Mouse (Mus musculus): ENCODE results near the gene Aif1. TPM values are rescaled to one million over a fixed set of nuclear protein-coding genes. Genes with fewer than 3 reads are reported as not detected.
A peak's percentile ranks its signal among the peaks of the same experiment; 100 is the strongest.

Aif1 gene
- polyA plus RNA-seq, 1 experiment from 2014 or later = 22.8 TPM

DNA sequence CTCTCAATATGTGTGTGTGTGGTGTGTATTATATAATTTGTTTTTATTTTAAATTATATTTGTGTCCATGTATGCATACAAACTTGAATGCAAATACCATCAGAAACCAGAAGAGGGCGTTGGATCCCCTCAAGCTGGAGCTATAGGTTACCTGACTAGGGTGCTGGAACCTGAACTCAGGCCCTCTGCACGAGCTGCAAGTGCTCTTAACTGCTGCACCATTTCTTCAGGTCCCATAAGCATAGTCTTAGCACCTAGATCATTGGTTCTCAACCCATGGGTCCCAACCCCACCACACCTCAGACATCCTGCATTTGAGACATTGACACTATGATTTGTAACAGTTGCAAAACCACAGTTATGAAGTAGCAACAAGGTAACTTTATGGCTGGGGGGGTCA, 15.9 kb upstream of the Aif1 start:
- ATAC-seq (ENCODE audit: low read depth) = no peak
- WGBS (ENCODE audit: insufficient replicate concordance) = 38% methylated on average over 2 of the region's 2 CpGs
- Histone ChIP-seq H3K4me3 (ENCODE audit: low read depth, low read length) (no peak overlapping the region), H3K27me3 (ENCODE audit: control insufficient read depth, insufficient read depth, low read depth, low read length) (peaks cover 28% of the 10 kb centered on the region), H3K36me3 (ENCODE audit: control insufficient read depth, insufficient read depth) (no peaks in the 10 kb centered on the region), H3K9ac (ENCODE audit: low read depth, low read length) (no peak overlapping the region), H3K27ac (ENCODE audit: low read length) (no peak overlapping the region; the same call in 1 of the 2 replicates), H3K4me1 (ENCODE audit: control insufficient read depth, low read depth, low read length) (peaks cover 12% of the 10 kb centered on the region), H3K4me2 (ENCODE audit: low read depth, low read length) (no peak overlapping the region), H3K9me3 (replicated peaks; ENCODE audit: control insufficient read depth, low read length) (no peaks in the 10 kb centered on the region)

DNA sequence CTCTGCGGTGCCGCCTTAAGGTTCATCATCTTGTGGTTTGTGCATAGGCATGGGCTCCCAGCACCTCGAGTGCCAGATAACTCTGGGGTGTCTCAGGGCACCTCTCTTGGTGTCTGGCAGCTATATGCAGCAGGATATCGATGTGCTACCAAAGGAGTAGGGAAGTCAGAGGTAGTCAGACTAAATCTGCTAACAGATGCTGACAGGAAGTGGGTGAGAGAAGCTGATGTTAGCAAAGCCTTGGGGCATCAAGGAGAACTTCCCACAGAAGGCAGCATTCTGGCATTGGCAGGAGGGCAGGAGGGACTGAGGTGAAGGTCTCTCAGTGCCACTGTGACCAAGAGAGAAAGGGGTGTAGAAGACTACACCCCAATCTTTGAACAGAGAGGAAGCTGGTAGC, 14.2 kb upstream of the Aif1 start:
- Histone ChIP-seq H3K36me3 (ENCODE audit: control insufficient read depth, insufficient read depth) (no peaks in the 10 kb centered on the region), H3K9me3 (replicated peaks; ENCODE audit: control insufficient read depth, low read length) (no peaks in the 10 kb centered on the region), H3K4me3 (ENCODE audit: low read depth, low read length) (no peak overlapping the region), H3K9ac (ENCODE audit: low read depth, low read length) (no peak overlapping the region), H3K27ac (ENCODE audit: low read length) (peak overlapping the region; percentile 80), H3K27me3 (ENCODE audit: control insufficient read depth, insufficient read depth, low read depth, low read length) (peaks cover 12% of the 10 kb centered on the region), H3K4me2 (ENCODE audit: low read depth, low read length) (no peak overlapping the region), H3K4me1 (ENCODE audit: control insufficient read depth, low read depth, low read length) (peaks cover 14% of the 10 kb centered on the region)
- ATAC-seq (ENCODE audit: low read depth) = no peak
- WGBS (ENCODE audit: insufficient replicate concordance) = 12% methylated on average over 4 of the region's 4 CpGs

DNA sequence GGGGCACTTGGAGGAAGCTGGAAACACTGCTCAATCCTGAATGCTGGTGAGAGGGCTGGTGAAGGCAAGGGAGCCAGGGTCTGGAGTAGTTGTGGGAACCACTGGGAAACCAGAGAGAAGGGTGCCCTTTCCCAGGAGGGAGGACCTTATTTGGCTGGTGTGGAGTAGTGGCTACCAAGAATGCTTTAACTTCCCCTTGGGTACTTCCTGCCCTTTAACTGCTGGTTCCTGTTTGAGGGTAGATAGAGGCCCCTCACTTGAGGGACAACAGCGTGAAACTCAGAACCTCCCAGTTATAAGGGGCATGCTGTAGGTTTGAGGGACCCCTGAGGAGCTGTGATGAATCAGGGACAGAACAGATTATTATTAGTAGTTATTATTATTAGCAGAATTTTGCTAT, 13.3 kb upstream of the Aif1 start:
- peak; percentile 20; the same call in 1 of the 2 replicates for ATAC-seq (ENCODE audit: low read depth)
- H3K9me3 ChIP-seq (replicated peaks; ENCODE audit: control insufficient read depth, low read length) = no peaks in the 10 kb centered on the region
- H3K27me3 ChIP-seq (ENCODE audit: control insufficient read depth, insufficient read depth, low read depth, low read length) = peaks cover 3% of the 10 kb centered on the region
- peak overlapping the region; percentile 80 for H3K27ac ChIP-seq (ENCODE audit: low read length)
- H3K4me3 ChIP-seq (ENCODE audit: low read depth, low read length) = no peak overlapping the region
- 0 out of 2 replicates have a peak overlapping the region, but pooled peaks have one; percentile 0 for H3K4me2 ChIP-seq (ENCODE audit: low read depth, low read length)
- H3K9ac ChIP-seq (ENCODE audit: low read depth, low read length) = no peak overlapping the region
- H3K4me1 ChIP-seq (ENCODE audit: control insufficient read depth, low read depth, low read length) = peaks cover 11% of the 10 kb centered on the region
- WGBS (ENCODE audit: insufficient replicate concordance) = 3% methylated on average over 1 of the region's 1 CpGs
- H3K36me3 ChIP-seq (ENCODE audit: control insufficient read depth, insufficient read depth) = no peaks in the 10 kb centered on the region

- WGBS (ENCODE audit: insufficient replicate concordance) = 28% methylated on average over 7 of the region's 7 CpGs
- no peaks in the 10 kb centered on the region for H3K36me3 ChIP-seq (ENCODE audit: control insufficient read depth, insufficient read depth)
- peak within 1 kb of the TSS; percentile 32 for H3K4me3 ChIP-seq (ENCODE audit: low read depth, low read length)
- no peaks in the 10 kb centered on the region for H3K9me3 ChIP-seq (replicated peaks; ENCODE audit: control insufficient read depth, low read length)
- peak within 1 kb of the TSS; percentile 30; the same call in 1 of the 2 replicates for H3K4me2 ChIP-seq (ENCODE audit: low read depth, low read length)
- no peaks in the 10 kb centered on the region for H3K27me3 ChIP-seq (ENCODE audit: control insufficient read depth, insufficient read depth, low read depth, low read length)
- H3K4me1 ChIP-seq (ENCODE audit: control insufficient read depth, low read depth, low read length) = peaks cover 11% of the 10 kb centered on the region
- no peak within 1 kb of the TSS for H3K9ac ChIP-seq (ENCODE audit: low read depth, low read length)
- H3K27ac ChIP-seq (ENCODE audit: low read length) = peak within 1 kb of the TSS; percentile 80
- ATAC-seq (ENCODE audit: low read depth) = no peak
Measured at GRCm38 (mm10) chr17:35187959-35188610, 12.2 kb upstream of the Aif1 start, which contains the start of gene Lst1. Gene Lst1 (minus strand): TSS chr17:35188439.

DNA sequence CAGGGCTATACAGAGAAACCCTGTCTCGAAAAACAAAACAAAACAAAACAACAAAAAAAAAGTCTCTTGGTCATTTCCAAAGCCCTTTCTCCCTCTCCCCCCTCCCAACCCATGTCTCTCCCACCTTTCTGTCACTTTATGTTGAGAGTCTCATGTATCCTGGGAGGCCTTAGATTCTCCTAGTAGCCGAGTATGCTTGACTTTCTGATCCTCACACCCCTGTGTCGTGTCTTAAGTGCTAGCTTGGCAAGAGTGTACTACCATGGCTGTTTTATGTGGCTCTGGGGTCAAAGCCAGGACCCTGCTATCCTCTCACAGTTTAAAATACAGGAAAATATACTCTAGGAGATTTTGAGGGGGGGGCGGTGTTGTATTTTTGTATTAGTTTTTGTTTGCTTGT, 11.5 kb upstream of the Aif1 start:
- H3K27me3 ChIP-seq (ENCODE audit: control insufficient read depth, insufficient read depth, low read depth, low read length) = no peaks in the 10 kb centered on the region

DNA sequence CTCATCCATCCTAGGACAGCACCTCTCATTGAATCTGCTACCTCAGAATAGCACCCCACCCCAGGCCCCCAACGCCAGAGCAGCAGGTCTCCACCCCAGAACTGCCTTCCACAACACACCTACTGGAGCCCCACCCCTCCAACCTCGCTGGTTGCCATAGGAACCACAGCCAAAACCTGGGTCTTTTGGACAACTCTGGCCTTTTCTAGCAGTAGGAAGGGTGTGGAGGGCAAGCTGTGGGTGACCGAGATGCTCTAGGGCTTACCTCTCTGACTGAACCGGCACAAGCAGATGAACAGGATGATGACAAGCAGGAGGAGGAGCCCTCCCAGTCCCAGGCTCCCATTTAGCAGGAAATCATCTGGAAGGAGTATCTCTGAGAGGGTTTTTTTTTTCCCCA, 10.8 kb upstream of the Aif1 start:
- Histone ChIP-seq H3K4me1 (ENCODE audit: control insufficient read depth, low read depth, low read length) (peaks cover 11% of the 10 kb centered on the region), H3K9me3 (replicated peaks; ENCODE audit: control insufficient read depth, low read length) (no peaks in the 10 kb centered on the region), H3K4me2 (ENCODE audit: low read depth, low read length) (peak overlapping the region; percentile 54), H3K9ac (ENCODE audit: low read depth, low read length) (peak overlapping the region; percentile 15; the same call in 1 of the 2 replicates), H3K4me3 (ENCODE audit: low read depth, low read length) (peak overlapping the region; percentile 56), H3K27ac (ENCODE audit: low read length) (peak overlapping the region; percentile 67; the same call in 1 of the 2 replicates), H3K27me3 (ENCODE audit: control insufficient read depth, insufficient read depth, low read depth, low read length) (no peaks in the 10 kb centered on the region), H3K36me3 (ENCODE audit: control insufficient read depth, insufficient read depth) (no peaks in the 10 kb centered on the region)
- 0% methylated on average over 4 of the region's 4 CpGs for WGBS (ENCODE audit: insufficient replicate concordance)
- ATAC-seq (ENCODE audit: low read depth) = 0 out of 2 replicates have a peak, but pooled peaks have one; percentile 16

More for the DNA sequence above, 11.5 kb upstream of the Aif1 start:
- ATAC-seq (ENCODE audit: low read depth) = no peak
- H3K9ac ChIP-seq (ENCODE audit: low read depth, low read length) = no peak overlapping the region
- H3K4me1 ChIP-seq (ENCODE audit: control insufficient read depth, low read depth, low read length) = peaks cover 11% of the 10 kb centered on the region
- H3K4me3 ChIP-seq (ENCODE audit: low read depth, low read length) = peak overlapping the region; percentile 56
- H3K36me3 ChIP-seq (ENCODE audit: control insufficient read depth, insufficient read depth) = no peaks in the 10 kb centered on the region
- WGBS (ENCODE audit: insufficient replicate concordance) = 52% methylated on average over 4 of the region's 4 CpGs
- peak overlapping the region; percentile 80 for H3K27ac ChIP-seq (ENCODE audit: low read length)
- H3K4me2 ChIP-seq (ENCODE audit: low read depth, low read length) = peak overlapping the region; percentile 30; the same call in 1 of the 2 replicates
- H3K9me3 ChIP-seq (replicated peaks; ENCODE audit: control insufficient read depth, low read length) = no peaks in the 10 kb centered on the region

GRCm38 (mm10) chr17:35185639-35186611, 10.1 kb upstream of the Aif1 start:
- no peaks in the 10 kb centered on the region for H3K27me3 ChIP-seq (ENCODE audit: control insufficient read depth, insufficient read depth, low read depth, low read length)
- peak overlapping the region; percentile 54 for H3K4me2 ChIP-seq (ENCODE audit: low read depth, low read length)
- H3K27ac ChIP-seq (ENCODE audit: low read length) = peak overlapping the region; percentile 18; the same call in 1 of the 2 replicates
- peak overlapping the region; percentile 56 for H3K4me3 ChIP-seq (ENCODE audit: low read depth, low read length)
- WGBS (ENCODE audit: insufficient replicate concordance) = 1% methylated on average over 18 of the region's 18 CpGs
- H3K4me1 ChIP-seq (ENCODE audit: control insufficient read depth, low read depth, low read length) = peaks cover 11% of the 10 kb centered on the region
- no peaks in the 10 kb centered on the region for H3K9me3 ChIP-seq (replicated peaks; ENCODE audit: control insufficient read depth, low read length)
- ATAC-seq (ENCODE audit: low read depth) = peak; percentile 27; the same call in 1 of the 2 replicates
- H3K9ac ChIP-seq (ENCODE audit: low read depth, low read length) = no peak overlapping the region
- H3K36me3 ChIP-seq (ENCODE audit: control insufficient read depth, insufficient read depth) = no peaks in the 10 kb centered on the region

GRCm38 (mm10) chr17:35180093-35180492, 4.2 kb upstream of the Aif1 start:
- WGBS (ENCODE audit: insufficient replicate concordance) = 66% methylated on average over 5 of the region's 5 CpGs
- H3K4me3 ChIP-seq (ENCODE audit: low read depth, low read length) = no peak overlapping the region

More at GRCm38 (mm10) chr17:35180093-35180492, 4.2 kb upstream of the Aif1 start:
- ATAC-seq (ENCODE audit: low read depth) = no peak
- Histone ChIP-seq H3K27me3 (ENCODE audit: control insufficient read depth, insufficient read depth, low read depth, low read length) (no peaks in the 10 kb centered on the region), H3K4me1 (ENCODE audit: control insufficient read depth, low read depth, low read length) (no peaks in the 10 kb centered on the region), H3K9me3 (replicated peaks; ENCODE audit: control insufficient read depth, low read length) (no peaks in the 10 kb centered on the region), H3K36me3 (ENCODE audit: control insufficient read depth, insufficient read depth) (no peaks in the 10 kb centered on the region), H3K9ac (ENCODE audit: low read depth, low read length) (no peak overlapping the region), H3K27ac (ENCODE audit: low read length) (no peak overlapping the region), H3K4me2 (ENCODE audit: low read depth, low read length) (no peak overlapping the region)
